Mouse (Mus musculus): ENCODE results near the gene Fam173b. TPM values are rescaled to one million over a fixed set of nuclear protein-coding genes. Genes with fewer than 3 reads are reported as not detected.

Fam173b gene
- polyA plus RNA-seq, 1 experiment, result 8.3 TPM

- DNase-seq (ENCODE audit: low read depth), result no peak
These were observed 32.9 kb downstream of the Fam173b start for GRCm38 (mm10) chr15:31634582-31634981.

- no peak for DNase-seq (ENCODE audit: low read depth)
These were observed 34.5 kb downstream of the Fam173b start for GRCm38 (mm10) chr15:31636091-31636595.

- no peak for DNase-seq (ENCODE audit: low read depth)
These were observed 45.6 kb downstream of the Fam173b start for GRCm38 (mm10) chr15:31647225-31647624.

GRCm38 (mm10) chr15:31647851-31648569 lies 46.4 kb downstream of the Fam173b start:
- no peak for DNase-seq (ENCODE audit: low read depth)

GRCm38 (mm10) chr15:31649691-31650090 lies 48.0 kb downstream of the Fam173b start:
- no peak for DNase-seq (ENCODE audit: low read depth)

- no peak for DNase-seq (ENCODE audit: low read depth)
These were observed 49.2 kb downstream of the Fam173b start for GRCm38 (mm10) chr15:31650821-31651220.

GRCm38 (mm10) chr15:31660133-31660795 lies 58.6 kb downstream of the Fam173b start:
- no peak for DNase-seq (ENCODE audit: low read depth)

- no peak for DNase-seq (ENCODE audit: low read depth)
These were observed 59.2 kb downstream of the Fam173b start for GRCm38 (mm10) chr15:31660844-31661243.

- no peak for DNase-seq (ENCODE audit: low read depth)
These were observed 60.1 kb downstream of the Fam173b start for GRCm38 (mm10) chr15:31661802-31662201.

GRCm38 (mm10) chr15:31663074-31663473 lies 61.4 kb downstream of the Fam173b start:
- DNase-seq (ENCODE audit: low read depth), result peak; percentile 12

Other genes with a start within 250 kb of the Fam173b start
- gene Ankrd33b, start 234.1 kb upstream of the Fam173b start, polyA plus RNA-seq (2012; rRNA removed), result 0.45 and 0.98 TPM in 2 replicates
- gene Ropn1l, start 148.1 kb upstream of the Fam173b start, polyA plus RNA-seq (2012; rRNA removed), result 5.3 and 8.2 TPM in 2 replicates
- gene March6, start 70.8 kb upstream of the Fam173b start, polyA plus RNA-seq (2012; rRNA removed), result 23.7 and 30.6 TPM in 2 replicates
- 118 and 150 TPM in 2 replicates for gene Cmbl, start 36.5 kb upstream of the Fam173b start, polyA plus RNA-seq (2012; rRNA removed)
- gene Cct5, start within 50 bp of the Fam173b start, polyA plus RNA-seq (2012; rRNA removed), result 103 and 106 TPM in 2 replicates